Mouse (Mus musculus) hindbrain, embryonic 13.5 days (tissue): ENCODE data around the gene Cdk16. TPM values are rescaled to one million over a fixed set of nuclear protein-coding genes. Genes with fewer than 3 reads are reported as not detected.
"Not testable (repeated sequence)": the region's sequence is repeated elsewhere in the genome, so short reads cannot be mapped to it uniquely, and the experiment has no call there.

Experiments used
- ATAC-seq: fragments of 200-750 bp; cut with Nextera tagmentation; 2 replicates; pipeline ENCODE4 v1.8.0; 2017; ENCODE audit warnings: moderate TSS enrichment; ENCODE audit not compliant: low FRiP score
- H3K27ac ChIP-seq: fragments of 300-500 bp; sonication (generic); 2 replicates; pipeline ENCODE4 v1.5.1; 2015; ENCODE audit warnings: inconsistent platforms, mild to moderate bottlenecking, moderate library complexity
- H3K27me3 ChIP-seq: fragments of 300-500 bp; sonication (generic); 2 replicates; pipeline ENCODE4 v1.6.1; 2015; ENCODE audit warnings: mild to moderate bottlenecking, inconsistent platforms
- H3K36me3 ChIP-seq: fragments of 300-500 bp; sonication (generic); 2 replicates; pipeline ENCODE4 v1.6.1; 2015; ENCODE audit warnings: mild to moderate bottlenecking, inconsistent platforms
- H3K4me1 ChIP-seq: fragments of 300-500 bp; sonication (generic); replicated peaks from 2 replicates; pipeline ENCODE4 v1.6.1; 2015; ENCODE audit warnings: inconsistent platforms
- H3K4me2 ChIP-seq: fragments of 300-500 bp; sonication (generic); 2 replicates; pipeline ENCODE4 v1.6.1; 2015; ENCODE audit warnings: inconsistent platforms, mild to moderate bottlenecking, moderate library complexity
- H3K4me3 ChIP-seq: fragments of 300-500 bp; sonication (generic); 2 replicates; pipeline ENCODE4 v1.5.1; 2015; ENCODE audit warnings: mild to moderate bottlenecking, inconsistent platforms
- H3K9ac ChIP-seq: fragments of 300-500 bp; sonication (generic); 2 replicates; pipeline ENCODE4 v1.6.1; 2015; ENCODE audit warnings: mild to moderate bottlenecking, inconsistent platforms
- H3K9me3 ChIP-seq: fragments of 300-500 bp; sonication (generic); 2 replicates; pipeline ENCODE4 v1.6.1; 2016; ENCODE audit warnings: inconsistent platforms
- WGBS: fragments of 180-500 bp; shearing (Covaris S2); methylation state at CpG from one replicate; pipeline ENCODE4 v1.1.7; 2015; 5-methylcytosine and 5-hydroxymethylcytosine counted together
- polyA plus RNA-seq: library from polyadenylated mRNA; unstranded; fragments of >200 nt; fragmentation: Nextera tagmentation; extraction: Ambion mirVana; gene quantifications from 2 replicates; pipeline ENCODE4 v1.2.1, GENCODE M21; 2015

The Cdk16 gene
- polyA plus RNA-seq, 1 experiment from 2014 or later = 122 TPM

GRCm38 (mm10) chrX:20692616-20693015 lies 4.9 kb downstream of the Cdk16 start:
- no peak for ATAC-seq
- Histone ChIP-seq H3K9ac (no peak overlapping the region), H3K4me3 (no peak overlapping the region), H3K9me3 (no peaks in the 10 kb centered on the region), H3K27ac (no peak overlapping the region), H3K4me2 (no peak overlapping the region), H3K27me3 (no peaks in the 10 kb centered on the region), H3K36me3 (peaks cover 47% of the 10 kb centered on the region), H3K4me1 (peaks cover 20% of the 10 kb centered on the region)
- WGBS = 88% methylated on average over 1 of the region's 1 CpGs

DNA sequence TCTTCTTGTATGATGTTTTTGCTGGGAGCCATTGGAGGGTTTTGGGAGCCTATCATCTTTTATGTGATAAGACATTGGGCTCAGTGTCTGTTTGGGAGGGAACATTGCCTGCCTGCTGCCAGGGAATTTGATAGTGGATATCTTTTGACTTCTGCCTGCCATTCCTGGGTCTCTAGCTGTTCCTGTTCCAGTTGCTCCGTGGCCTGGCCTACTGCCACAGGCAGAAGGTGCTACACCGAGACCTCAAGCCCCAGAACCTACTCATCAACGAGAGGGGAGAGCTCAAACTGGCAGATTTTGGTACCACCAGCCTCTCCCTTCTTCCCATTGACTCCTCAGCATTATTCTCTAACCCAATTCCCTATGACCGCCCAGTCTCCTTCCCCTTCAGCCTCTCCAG lies 8.1 kb downstream of the Cdk16 start:
- H3K4me2 ChIP-seq = no peak overlapping the region
- no peaks in the 10 kb centered on the region for H3K9me3 ChIP-seq
- WGBS = 86% methylated on average over 4 of the region's 4 CpGs
- no peak for ATAC-seq
- no peak overlapping the region for H3K9ac ChIP-seq
- H3K27ac ChIP-seq = no peak overlapping the region
- no peaks in the 10 kb centered on the region for H3K27me3 ChIP-seq
- peaks cover 62% of the 10 kb centered on the region for H3K36me3 ChIP-seq
- peaks cover 3% of the 10 kb centered on the region; the same call in 1 of the 2 replicates for H3K4me1 ChIP-seq
- no peak overlapping the region for H3K4me3 ChIP-seq

GRCm38 (mm10) chrX:20703741-20704290 lies 16.1 kb downstream of the Cdk16 start, which contains the start of gene Usp11:
Usp11 (plus strand) TSS chrX:20703906.
- Histone ChIP-seq H3K9me3 (no peaks in the 10 kb centered on the region), H3K27ac (peak within 1 kb of the TSS; percentile 93), H3K4me2 (peak within 1 kb of the TSS; percentile 49), H3K9ac (peak within 1 kb of the TSS; percentile 80), H3K27me3 (no peaks in the 10 kb centered on the region), H3K4me1 (no peaks in the 10 kb centered on the region), H3K36me3 (peaks cover 8% of the 10 kb centered on the region), H3K4me3 (peak within 1 kb of the TSS; percentile 62)
- ATAC-seq = peak; percentile 81
- WGBS = 16% methylated on average over 32 of the region's 32 CpGs

DNA sequence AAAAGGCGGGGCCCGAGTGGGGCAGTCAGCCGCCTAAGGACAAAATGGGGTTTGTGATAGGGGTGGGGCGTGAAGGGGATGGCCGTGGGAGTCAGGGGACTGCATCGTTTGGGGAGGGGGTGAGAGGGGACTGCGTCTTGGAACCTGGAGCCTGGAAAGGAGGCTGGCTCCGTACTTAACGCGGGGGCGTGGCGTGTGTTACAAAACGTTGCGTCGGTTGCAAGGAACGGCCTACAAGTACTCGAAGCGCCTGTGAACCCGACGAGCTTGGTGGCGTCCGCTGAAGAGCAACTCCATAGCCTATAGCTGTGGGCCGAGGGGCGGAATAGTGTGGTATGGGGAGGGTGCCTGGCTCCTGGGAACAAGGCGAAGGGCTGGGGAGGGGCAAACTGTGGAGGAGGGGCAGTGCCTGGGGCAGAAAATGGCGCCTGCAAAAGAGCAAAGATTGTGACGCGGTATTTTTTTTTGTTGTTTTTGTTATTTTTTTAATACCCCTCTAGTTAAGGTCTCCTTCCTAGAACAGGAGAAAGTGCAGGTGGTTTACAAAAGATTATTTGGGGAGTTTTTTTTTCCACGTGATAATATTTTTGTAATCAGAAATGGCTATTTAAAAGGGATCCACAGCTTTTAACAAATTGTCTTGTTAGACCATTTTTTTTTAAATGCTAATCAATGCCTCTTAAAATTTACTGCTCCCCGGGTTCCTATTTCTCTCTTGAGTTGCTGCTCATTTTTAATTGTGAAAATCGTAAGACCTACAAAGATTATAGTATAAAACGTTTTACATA lies 16.7 kb downstream of the Cdk16 start:
- Histone ChIP-seq H3K4me1 (no peaks in the 10 kb centered on the region), H3K4me2 (peak overlapping the region; percentile 49), H3K27me3 (no peaks in the 10 kb centered on the region), H3K9me3 (no peaks in the 10 kb centered on the region), H3K27ac (peak overlapping the region; percentile 93), H3K9ac (peak overlapping the region; percentile 80), H3K4me3 (peak overlapping the region; percentile 62), H3K36me3 (peaks cover 2% of the 10 kb centered on the region)
- ATAC-seq = peak; percentile 91
- 18% methylated on average over 32 of the region's 32 CpGs for WGBS

DNA sequence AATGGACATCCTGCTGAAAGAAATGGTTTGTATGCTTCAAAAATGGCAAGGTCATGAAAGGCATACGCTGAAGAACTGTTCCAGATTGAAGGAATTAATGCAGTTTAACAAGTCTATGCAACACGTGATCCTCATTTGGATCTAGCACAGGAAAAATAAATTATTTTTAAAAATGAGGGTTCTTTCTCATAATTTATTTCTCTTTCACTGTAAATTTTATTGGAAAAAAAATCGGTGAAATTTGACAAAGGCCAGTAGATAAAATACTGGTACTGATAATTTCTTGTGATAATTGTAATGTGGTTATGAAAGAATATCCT lies 17.3 kb downstream of the Cdk16 start:
- no peaks in the 10 kb centered on the region for H3K27me3 ChIP-seq
- H3K4me2 ChIP-seq = peak overlapping the region; percentile 49
- ATAC-seq = no peak
- no peaks in the 10 kb centered on the region for H3K4me1 ChIP-seq
- H3K9ac ChIP-seq = no peak overlapping the region
- no peak overlapping the region for H3K27ac ChIP-seq
- no peaks in the 10 kb centered on the region for H3K36me3 ChIP-seq
- H3K4me3 ChIP-seq = peak overlapping the region; percentile 62
- 27% methylated on average over 3 of the region's 3 CpGs for WGBS
- no peaks in the 10 kb centered on the region for H3K9me3 ChIP-seq

DNA sequence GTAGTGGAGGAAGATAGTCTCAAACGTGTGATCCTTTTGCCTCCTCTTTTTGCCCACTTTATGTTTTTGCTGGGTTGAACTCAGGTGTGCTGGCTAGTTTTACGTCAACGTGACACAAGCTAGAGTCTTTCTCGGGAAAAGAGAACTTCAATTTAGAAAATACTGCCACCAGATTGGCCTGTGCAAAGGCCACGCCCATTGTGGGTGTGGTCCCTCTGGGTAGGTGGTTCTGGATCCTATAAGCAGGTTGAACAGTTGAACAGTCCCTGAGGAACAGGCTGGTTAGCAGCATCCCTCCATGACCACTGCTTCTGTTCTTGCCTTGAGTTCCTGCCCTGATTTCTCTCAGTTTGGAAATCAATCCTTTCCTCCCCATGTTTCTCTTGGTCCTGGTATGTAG lies 40.9 kb downstream of the Cdk16 start:
- Histone ChIP-seq H3K9me3 (no peaks in the 10 kb centered on the region), H3K9ac (no peak overlapping the region), H3K4me3 (no peak overlapping the region), H3K27ac (no peak overlapping the region), H3K4me1 (no peaks in the 10 kb centered on the region), H3K36me3 (no peaks in the 10 kb centered on the region), H3K4me2 (no peak overlapping the region), H3K27me3 (no peaks in the 10 kb centered on the region)
- 73% methylated on average over 5 of the region's 5 CpGs for WGBS
- ATAC-seq = no peak

- H3K4me3 ChIP-seq, H3K4me1 ChIP-seq, H3K27me3 ChIP-seq, H3K36me3 ChIP-seq, ATAC-seq, H3K9me3 ChIP-seq, H3K9ac ChIP-seq, H3K27ac ChIP-seq, H3K4me2 ChIP-seq: not testable (repeated sequence)
- 56% methylated on average over 10 of the region's 10 CpGs for WGBS
Measured at GRCm38 (mm10) chrX:20730048-20730447, 42.3 kb downstream of the Cdk16 start.

DNA sequence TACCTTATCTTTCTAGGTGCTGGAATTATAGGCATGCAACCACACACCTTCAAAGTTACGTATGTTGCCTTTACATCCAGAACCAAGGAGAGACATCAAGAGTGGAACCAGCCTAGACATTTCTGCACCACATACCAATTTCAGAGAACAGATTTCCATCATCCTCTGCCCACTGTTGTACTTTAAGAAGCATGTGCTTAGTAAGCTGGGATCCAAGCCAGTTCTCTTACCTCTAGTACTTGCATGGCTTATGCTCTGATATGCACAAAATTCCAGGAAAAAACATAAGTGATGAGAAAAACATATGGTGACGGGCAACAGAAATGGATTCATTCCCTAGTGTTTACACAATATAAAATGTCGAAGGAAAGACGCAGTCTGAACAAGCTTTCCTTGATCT lies 48.7 kb downstream of the Cdk16 start:
- Histone ChIP-seq H3K9ac (no peak overlapping the region), H3K27me3 (no peaks in the 10 kb centered on the region), H3K4me1 (no peaks in the 10 kb centered on the region), H3K9me3 (no peaks in the 10 kb centered on the region), H3K4me3 (no peak overlapping the region), H3K36me3 (no peaks in the 10 kb centered on the region), H3K27ac (no peak overlapping the region), H3K4me2 (no peak overlapping the region)
- 94% methylated on average over 4 of the region's 4 CpGs for WGBS
- ATAC-seq = no peak

DNA sequence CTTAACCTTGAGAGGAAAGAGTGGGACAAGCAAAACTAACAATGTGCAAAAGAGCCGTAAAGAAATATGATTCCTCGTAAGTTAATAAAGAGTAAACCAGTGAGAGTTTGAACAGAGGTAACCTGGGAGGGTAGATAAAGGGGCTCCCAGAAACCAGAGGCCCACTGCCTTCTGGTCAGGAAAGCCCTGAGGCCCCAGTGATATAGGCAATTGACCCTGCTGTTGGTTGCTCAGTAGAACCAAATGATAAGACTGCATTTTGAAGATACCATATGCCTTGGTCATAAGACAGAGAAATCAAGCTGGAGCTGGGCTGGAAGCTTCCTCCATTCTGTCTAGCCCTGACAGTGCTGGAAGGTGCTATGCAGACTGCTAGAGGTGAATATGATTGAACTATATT lies 61.1 kb downstream of the Cdk16 start:
- Histone ChIP-seq H3K4me2 (no peak overlapping the region), H3K36me3 (no peaks in the 10 kb centered on the region), H3K4me1 (no peaks in the 10 kb centered on the region), H3K9ac (no peak overlapping the region), H3K27ac (no peak overlapping the region), H3K27me3 (no peaks in the 10 kb centered on the region), H3K9me3 (no peaks in the 10 kb centered on the region), H3K4me3 (no peak overlapping the region)
- WGBS = 98% methylated on average over 2 of the region's 2 CpGs
- no peak for ATAC-seq

Other genes starting within 250 kb of the Cdk16 start
- gene Rgn, start 138.2 kb upstream of the Cdk16 start, polyA plus RNA-seq = 0.56 and 0.57 TPM in 2 replicates
- 63.5 and 63.9 TPM in 2 replicates for gene Rbm10, start 70.5 kb upstream of the Cdk16 start, polyA plus RNA-seq
- 220 and 231 TPM in 2 replicates for gene Ndufb11, start 70.3 kb upstream of the Cdk16 start, polyA plus RNA-seq
- gene Uba1, start 29.6 kb upstream of the Cdk16 start, polyA plus RNA-seq = 394 and 406 TPM in 2 replicates
- 93.8 and 98.4 TPM in 2 replicates for gene Usp11, start 16.0 kb downstream of the Cdk16 start, polyA plus RNA-seq
- 281 and 285 TPM in 2 replicates for gene Araf, start 109.9 kb downstream of the Cdk16 start, polyA plus RNA-seq
- gene Timp1, start 182.2 kb downstream of the Cdk16 start, polyA plus RNA-seq = 4.9 and 5.0 TPM in 2 replicates
- gene Syn1, start 233.1 kb downstream of the Cdk16 start, polyA plus RNA-seq = 39.9 and 41.3 TPM in 2 replicates
- gene Cfp, start 243.6 kb downstream of the Cdk16 start, polyA plus RNA-seq = 5.8 and 6.5 TPM in 2 replicates